Mouse (Mus musculus): ENCODE data around the gene Olfr1393.
"Not testable (repeated sequence)": the region's sequence is repeated elsewhere in the genome, so short reads cannot be mapped to it uniquely, and the experiment has no call there.

The Olfr1393 gene

DNA sequence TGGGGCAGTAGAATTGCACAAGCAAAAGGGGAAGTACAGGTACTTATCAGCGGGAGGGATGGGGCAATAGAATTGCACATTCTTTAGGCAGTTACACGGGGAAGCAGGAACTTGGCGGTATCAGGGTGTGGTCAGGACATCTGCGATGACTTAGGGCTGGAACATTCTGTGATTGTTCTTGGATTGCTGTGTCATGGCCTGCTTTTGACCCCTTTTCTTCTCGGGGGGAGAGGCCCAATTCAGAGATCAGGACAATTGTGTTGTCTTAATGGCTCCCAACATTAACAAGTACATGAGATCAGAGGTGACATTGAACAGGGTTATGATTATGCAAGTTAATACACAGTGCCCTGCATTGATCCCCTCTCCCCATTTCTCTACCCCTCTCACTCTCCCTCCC, 30.4 kb downstream of the Olfr1393 start:
- DNase-seq (ENCODE audit: low read depth, low spot score); H3K27me3 ChIP-seq (ENCODE audit: control insufficient read depth, insufficient read depth, low read length, poor library complexity, severe bottlenecking); H3K36me3 ChIP-seq (ENCODE audit: control insufficient read depth, insufficient read depth, low read length, poor library complexity, severe bottlenecking): not testable (repeated sequence)

DNA sequence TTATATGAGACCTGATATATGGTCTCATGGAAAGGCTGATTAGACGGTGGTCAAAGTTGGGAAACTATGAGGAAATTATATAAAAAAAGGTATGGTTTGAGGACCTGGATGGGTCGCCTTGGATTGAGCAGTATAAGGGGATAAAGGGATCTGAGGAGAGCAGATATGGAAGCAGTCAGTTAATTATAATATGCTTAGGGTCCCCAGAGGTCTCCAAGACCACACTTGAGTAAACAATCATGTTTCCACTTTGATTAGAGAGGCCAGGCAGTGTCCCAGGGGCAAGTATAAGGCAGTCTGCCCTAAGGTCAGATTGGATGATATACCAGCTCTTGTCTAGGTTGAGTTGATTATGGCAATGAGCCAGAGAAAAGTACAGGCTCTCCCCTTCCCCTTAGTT, 44.3 kb downstream of the Olfr1393 start, which contains the start of gene Olfr1391:
TSS of gene Olfr1391 (plus strand) at position 301 of the 400 bp plus-strand sequence.
- Histone ChIP-seq H3K27me3 (ENCODE audit: control insufficient read depth, insufficient read depth, low read length, poor library complexity, severe bottlenecking) (no peaks in the 10 kb centered on the region), H3K36me3 (ENCODE audit: control insufficient read depth, insufficient read depth, low read length, poor library complexity, severe bottlenecking) (no peaks in the 10 kb centered on the region)
- no peak for DNase-seq (ENCODE audit: low read depth, low spot score)

DNA sequence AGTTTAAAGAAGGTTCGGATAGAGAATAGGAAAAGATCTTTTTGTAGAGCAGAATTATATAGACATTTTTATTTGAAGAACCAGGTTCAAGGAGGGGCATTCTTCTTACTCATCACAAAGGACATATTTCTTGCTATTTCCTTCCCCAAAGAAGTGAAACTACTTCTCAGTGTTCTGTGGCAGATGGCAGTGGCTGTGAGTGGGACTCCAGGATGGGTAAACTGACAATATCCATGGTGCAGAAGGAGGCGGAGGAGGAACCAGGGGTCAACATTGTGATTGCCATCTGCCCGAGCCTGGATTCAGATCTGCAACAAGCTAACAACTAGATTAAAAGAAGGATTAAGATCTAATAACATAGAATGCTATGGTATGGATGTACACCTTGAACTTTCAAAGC, 48.6 kb downstream of the Olfr1393 start:
- Histone ChIP-seq H3K27me3 (ENCODE audit: control insufficient read depth, insufficient read depth, low read length, poor library complexity, severe bottlenecking) (no peaks in the 10 kb centered on the region), H3K36me3 (ENCODE audit: control insufficient read depth, insufficient read depth, low read length, poor library complexity, severe bottlenecking) (no peaks in the 10 kb centered on the region)
- no peak for DNase-seq (ENCODE audit: low read depth, low spot score)

GRCm38 (mm10) chr11:49329686-49330085, 51.6 kb downstream of the Olfr1393 start:
- no peaks in the 10 kb centered on the region for H3K27me3 ChIP-seq (ENCODE audit: control insufficient read depth, insufficient read depth, low read length, poor library complexity, severe bottlenecking)
- no peaks in the 10 kb centered on the region for H3K36me3 ChIP-seq (ENCODE audit: control insufficient read depth, insufficient read depth, low read length, poor library complexity, severe bottlenecking)
- no peak for DNase-seq (ENCODE audit: low read depth, low spot score)

Data from splenic B cell, adult 2 months (primary cell).